Mouse (Mus musculus): ENCODE data around the gene Gm45713.
A peak's percentile ranks its signal among the peaks of the same experiment; 100 is the strongest.

The Gm45713 gene

GRCm38 (mm10) chr7:45135993-45136567 is at the start of gene Gm45713, which contains the start of gene Flt3l:
TSS of gene Gm45713 (minus strand) at chr7:45136231.
TSS of gene Flt3l (minus strand) at chr7:45136432.
- peak; percentile 94 for DNase-seq

- DNase-seq: no peak
These were observed 47.6 kb upstream of the Gm45713 start for GRCm38 (mm10) chr7:45183672-45184071.

- DNase-seq: no peak
These were observed 46.6 kb upstream of the Gm45713 start for GRCm38 (mm10) chr7:45182606-45183005.

- DNase-seq: peak; percentile 88
These were observed 46.2 kb upstream of the Gm45713 start for GRCm38 (mm10) chr7:45182199-45182601.

GRCm38 (mm10) chr7:45181540-45181939 is 45.5 kb upstream of the Gm45713 start:
- peak in 1 of 2 experiments; percentile 29 for DNase-seq

GRCm38 (mm10) chr7:45180896-45181477 is 45.0 kb upstream of the Gm45713 start, which contains the start of gene Pth2:
TSS of gene Pth2 (plus strand) at chr7:45180995.
- DNase-seq: peak in 1 of 2 experiments; percentile 24

GRCm38 (mm10) chr7:45179469-45179868 is 43.4 kb upstream of the Gm45713 start, which contains the start of gene Gfy:
TSS of gene Gfy (minus strand) at chr7:45179569.
- DNase-seq: no peak

- no peak for DNase-seq
These were observed 42.5 kb upstream of the Gm45713 start for GRCm38 (mm10) chr7:45178550-45178949.

- DNase-seq: peak in 1 of 2 experiments; percentile 44
These were observed 40.3 kb upstream of the Gm45713 start for GRCm38 (mm10) chr7:45176356-45176755.

GRCm38 (mm10) chr7:45175929-45176328 is 39.9 kb upstream of the Gm45713 start:
- DNase-seq: peak in 1 of 2 experiments; percentile 23

GRCm38 (mm10) chr7:45175398-45175797 is 39.4 kb upstream of the Gm45713 start:
- no peak for DNase-seq

GRCm38 (mm10) chr7:45174567-45175280 is 38.7 kb upstream of the Gm45713 start:
- DNase-seq: peak in 1 of 2 experiments; percentile 30

GRCm38 (mm10) chr7:45173772-45174171 is 37.7 kb upstream of the Gm45713 start:
- peak in 1 of 2 experiments; percentile 47 for DNase-seq

- DNase-seq: peak; percentile 54 to 73
These were observed 36.9 kb upstream of the Gm45713 start for GRCm38 (mm10) chr7:45172974-45173373.

- peak; percentile 71 to 82 for DNase-seq
These were observed 33.5 kb upstream of the Gm45713 start for GRCm38 (mm10) chr7:45169495-45169894.

- peak; percentile 65 to 71 for DNase-seq
These were observed 32.6 kb upstream of the Gm45713 start for GRCm38 (mm10) chr7:45168656-45169055.

- peak; percentile 72 to 83 for DNase-seq
These were observed 31.9 kb upstream of the Gm45713 start for GRCm38 (mm10) chr7:45167761-45168445.

- DNase-seq: peak in 1 of 2 experiments; percentile 70
These were observed 30.9 kb upstream of the Gm45713 start for GRCm38 (mm10) chr7:45166950-45167401.

GRCm38 (mm10) chr7:45165701-45166100 is 29.7 kb upstream of the Gm45713 start:
- DNase-seq: peak in 1 of 2 experiments; percentile 52

GRCm38 (mm10) chr7:45164833-45165232 is 28.8 kb upstream of the Gm45713 start:
- peak; percentile 65 to 71 for DNase-seq

GRCm38 (mm10) chr7:45163735-45164490 is 27.9 kb upstream of the Gm45713 start, which contains the start of gene Slc17a7:
TSS of gene Slc17a7 (plus strand) at chr7:45163949.
- peak; percentile 78 to 87 for DNase-seq
